In the genomic region with DNA sequence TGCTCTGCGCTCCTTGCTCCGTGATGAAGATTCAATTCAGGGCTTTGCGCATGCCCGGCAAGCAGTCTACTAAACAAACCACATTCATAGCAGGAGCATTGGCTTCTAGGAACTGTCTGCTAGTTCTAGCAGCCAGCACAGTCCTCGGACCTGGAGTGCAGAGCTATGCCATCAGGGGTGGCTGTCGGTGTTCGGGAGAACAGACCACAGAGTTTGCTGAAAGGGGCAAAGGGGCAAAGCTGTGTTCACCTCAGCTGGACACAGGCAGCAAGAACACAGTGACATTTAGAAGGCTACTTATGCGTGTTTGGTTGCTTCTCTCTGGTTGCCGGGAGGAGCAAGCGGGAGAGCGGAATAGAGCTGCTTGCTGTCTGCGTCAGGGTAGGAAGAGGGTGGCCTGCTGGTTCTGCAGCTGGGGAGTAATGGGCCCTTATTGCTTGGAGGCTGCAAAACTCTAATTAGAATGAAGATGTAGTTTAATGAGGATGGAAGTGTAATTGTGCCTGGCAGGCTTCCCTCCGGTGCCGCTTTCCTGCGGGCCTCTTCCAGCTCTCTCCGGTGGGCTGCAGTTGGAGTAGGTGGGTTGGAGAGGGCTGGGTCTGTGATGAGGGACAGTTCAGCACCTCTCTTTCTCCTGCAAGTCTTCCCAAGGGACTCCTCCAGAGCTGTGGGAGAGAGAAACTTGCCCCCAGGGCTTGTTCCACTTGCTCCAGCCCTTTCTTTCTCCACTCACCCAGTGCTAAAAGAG, we compare ENCODE assay signal across 16 mouse cellular contexts. TPM values are rescaled to one million over a fixed set of nuclear protein-coding genes. Genes with fewer than 3 reads are reported as not detected.
DNase-seq lines count a peak whose midpoint lies in the region; ATAC-seq lines count a peak whose summit lies in the region.
"Had no signal": no experiment of that assay in that cellular context is flagged by ENCODE, and none has a peak within 500 bp of the region (broad histone marks: within the 10 kb centered on the region; RNA-seq: fewer than 3 reads in every experiment).

No protein-coding gene starts in this region.

- peaks cover 5% of the 10 kb centered on the region; the same call in 1 of the 2 replicates for H3K4me1 ChIP-seq in forebrain, embryonic 15.5 days
- peaks cover 8% of the 10 kb centered on the region; the same call in 1 of the 2 replicates for H3K4me1 ChIP-seq in forebrain, embryonic 12.5 days
- H3K4me1 ChIP-seq: embryonic facial prominence, embryonic 15.5 days; limb, embryonic 12.5 days; neural tube, embryonic 12.5 days had no signal

- H3K36me3 ChIP-seq in forebrain, embryonic 15.5 days = no peaks in the 10 kb centered on the region
- no peaks in the 10 kb centered on the region for H3K36me3 ChIP-seq in forebrain, embryonic 12.5 days (replicated peaks)
- H3K36me3 ChIP-seq: embryonic facial prominence, embryonic 15.5 days; limb, embryonic 12.5 days; midbrain, embryonic 10.5 days; neural tube, embryonic 12.5 days had no signal

- H3K9me3 ChIP-seq in forebrain, embryonic 15.5 days = no peaks in the 10 kb centered on the region
- H3K9me3 ChIP-seq in forebrain, embryonic 12.5 days = no peaks in the 10 kb centered on the region
- H3K9me3 ChIP-seq: embryonic facial prominence, embryonic 15.5 days; midbrain, embryonic 10.5 days; neural tube, embryonic 12.5 days had no signal

- ATAC-seq in forebrain, embryonic 15.5 days (replicated peaks) = 0 out of 2 replicates have a peak, but pooled peaks have one; percentile 26
- no peak for ATAC-seq in forebrain, embryonic 12.5 days (ENCODE audit: low FRiP score)
- ATAC-seq in megakaryocyte-erythroid progenitor cell, adult 5-6 weeks (replicated peaks; ENCODE audit: low FRiP score, low TSS enrichment, poor library complexity, severe bottlenecking) = no peak
- ATAC-seq in CD4-positive, CD25-positive, alpha-beta regulatory T cell, adult 4 months = no peak
- ATAC-seq: Patski had no signal

- peak; percentile 21 for DNase-seq in ZHBTc4 (ENCODE audit: low read depth, low spot score)
- DNase-seq in layer of hippocampus, adult 8-10 months (ENCODE audit: low spot score in 2 of 2) = peak; percentile 23 to 36
- peak; percentile 47 for DNase-seq in retina, embryonic 14.5 days (ENCODE audit: low spot score)
- DNase-seq in lung, postnatal 14 days = no peak
- DNase-seq: gastrocnemius, postnatal 36 days; kidney, adult 8-10 months; lung, adult 2 months had no signal

- H3K4me2 ChIP-seq in forebrain, embryonic 15.5 days (replicated peaks) = 0 out of 2 replicates have a peak overlapping the region, but pooled peaks have one; percentile 6
- no peak overlapping the region for H3K4me2 ChIP-seq in forebrain, embryonic 12.5 days
- H3K4me2 ChIP-seq: embryonic facial prominence, embryonic 15.5 days; limb, embryonic 12.5 days; neural tube, embryonic 12.5 days had no signal

- H3K4me3 ChIP-seq in forebrain, embryonic 15.5 days = no peak overlapping the region
- H3K4me3 ChIP-seq in forebrain, embryonic 12.5 days (replicated peaks) = no peak overlapping the region
- H3K4me3 ChIP-seq: embryonic facial prominence, embryonic 15.5 days; limb, embryonic 12.5 days; midbrain, embryonic 10.5 days; neural tube, embryonic 12.5 days had no signal

- H3K27ac ChIP-seq in forebrain, embryonic 15.5 days (replicated peaks) = no peak overlapping the region
- H3K27ac ChIP-seq in forebrain, embryonic 12.5 days = no peak overlapping the region
- H3K27ac ChIP-seq: embryonic facial prominence, embryonic 15.5 days; limb, embryonic 12.5 days; midbrain, embryonic 10.5 days; neural tube, embryonic 12.5 days had no signal

- no peaks in the 10 kb centered on the region for H3K27me3 ChIP-seq in forebrain, embryonic 15.5 days
- 0 out of 2 replicates have a peak, but pooled peaks cover 4% of the 10 kb centered on the region for H3K27me3 ChIP-seq in forebrain, embryonic 12.5 days
- H3K27me3 ChIP-seq: embryonic facial prominence, embryonic 15.5 days had no signal

- 40% methylated on average over 16 of the region's 16 CpGs for WGBS in forebrain, embryonic 15.5 days
- 63% methylated on average over 16 of the region's 16 CpGs for WGBS in forebrain, embryonic 12.5 days

- no peak overlapping the region for H3K9ac ChIP-seq in forebrain, embryonic 15.5 days (replicated peaks)
- H3K9ac ChIP-seq in forebrain, embryonic 12.5 days = no peak overlapping the region
- H3K9ac ChIP-seq: embryonic facial prominence, embryonic 15.5 days; limb, embryonic 12.5 days; neural tube, embryonic 12.5 days had no signal

RNA-seq across cellular contexts. Expression of a gene that starts 52.5 kb away (rescaled TPM):
- 8.7 and 8.8 TPM in 2 replicates for polyA plus RNA-seq in forebrain, embryonic 15.5 days (2015; fragmentation: Nextera tagmentation; extraction: Ambion mirVana)
- 9.4 and 10.7 TPM in 2 replicates for polyA plus RNA-seq in forebrain, embryonic 12.5 days (2016; fragmentation: Nextera tagmentation; extraction: Ambion mirVana)
- total RNA-seq in layer of hippocampus, adult 8-10 months (2022) = 10 to 100 TPM in 3 of 4 experiments, 1 to 10 TPM in 1; 9.9 to 13.4 (median 10.4) TPM
- 44.3 and 63.7 TPM in 2 replicates for total RNA-seq in megakaryocyte-erythroid progenitor cell, adult 5-6 weeks (2014; fragmentation: Nextera tagmentation)
- 46.9 and 64.8 TPM in 2 replicates for total RNA-seq in megakaryocyte-erythroid progenitor cell, adult 5-6 weeks (2017)
- 100 to 1,000 TPM; 199 to 267 TPM for polyA plus RNA-seq in CD4-positive, CD25-positive, alpha-beta regulatory T cell, adult 4 months (2017; shearing (Covaris generic))

Comparison
In these comparisons a context has a peak if more than half of its experiments do, and no peak if none do; other contexts are left out.
1. RNA of a gene that starts 52.5 kb away (polyA plus RNA-seq): 199 to 267 TPM in CD4-positive, CD25-positive, alpha-beta regulatory T cell, adult 4 months; 9.4 to 10.7 TPM in forebrain, embryonic 12.5 days and 8.7 to 8.8 TPM in forebrain, embryonic 15.5 days; every median in the first group is over 10 times any median in the second.